Mouse (Mus musculus) embryo, embryonic 10.5 days (tissue): ENCODE results near the gene Cep63.
A peak's percentile ranks its signal among the peaks of the same experiment; 100 is the strongest.

Experiments
- DNase-seq: peaks from one replicate; pipeline ENCODE4 v3.0.0-alpha.2; 2015; ENCODE audit warnings: low spot score

The Cep63 gene

GRCm38 (mm10) chr9:102631589-102632147 is 5.3 kb upstream of the Cep63 start:
- no peak for DNase-seq

DNA sequence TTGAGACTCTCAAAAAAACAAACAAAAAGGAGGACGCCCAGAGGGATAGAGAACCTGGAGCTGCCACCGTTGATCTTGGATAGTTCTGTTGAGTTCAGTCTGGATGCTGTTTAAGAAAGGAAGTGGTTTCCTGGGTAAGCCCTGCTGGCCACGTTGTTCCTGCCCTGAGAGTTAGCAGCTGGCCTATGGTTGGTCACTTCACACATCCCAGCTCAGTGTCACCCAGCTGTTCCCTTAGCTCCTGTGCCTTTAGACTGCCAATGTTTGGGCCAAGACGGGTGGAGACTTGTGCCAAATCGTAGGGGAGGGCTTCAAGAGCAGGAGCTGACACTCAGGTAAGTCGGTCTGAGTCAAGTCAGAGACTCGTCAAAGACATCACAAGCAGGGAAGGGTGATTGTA is 2.7 kb upstream of the Cep63 start:
- DNase-seq, result no peak

DNA sequence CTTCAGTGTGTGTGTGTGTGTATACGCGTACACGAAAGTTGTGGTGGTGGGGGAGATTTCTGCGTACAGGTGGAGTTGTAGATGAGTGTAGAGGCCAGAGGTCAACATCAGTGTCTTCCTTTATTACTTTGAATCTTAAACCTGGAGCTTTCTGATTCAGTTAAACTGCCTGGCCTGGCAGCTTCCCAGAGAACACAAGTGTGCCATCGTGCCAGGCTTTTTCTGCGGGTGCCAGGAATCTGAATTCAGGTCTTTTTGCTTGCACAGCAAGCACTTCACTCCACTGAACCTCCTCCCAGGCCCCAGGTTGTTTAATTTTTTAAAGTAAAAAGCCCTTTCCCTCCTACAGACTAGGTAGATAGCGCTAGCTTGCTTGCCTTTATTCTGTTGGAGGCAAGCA is 1.1 kb upstream of the Cep63 start:
- no peak for DNase-seq

DNA sequence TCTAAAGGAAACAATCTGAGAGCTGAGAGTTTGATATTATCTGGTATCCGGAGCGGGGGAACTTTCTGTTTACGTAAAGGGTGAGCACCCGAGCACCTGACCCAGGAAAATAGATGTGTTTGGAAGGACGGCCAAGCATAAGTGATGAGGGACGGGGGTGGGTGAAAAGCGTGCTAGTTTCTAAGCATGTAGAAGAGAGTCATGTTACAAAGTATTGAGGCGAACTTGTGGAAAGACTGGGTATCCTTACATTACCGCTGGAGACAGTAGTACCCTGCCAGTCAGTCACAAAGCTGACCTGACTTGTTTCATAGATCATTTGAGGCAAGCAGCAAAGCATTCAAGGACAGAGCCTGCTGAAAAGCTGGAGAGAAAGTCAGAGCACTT is 498 bp upstream of the Cep63 start:
- no peak for DNase-seq

GRCm38 (mm10) chr9:102625401-102625982 is 842 bp downstream of the Cep63 start:
- DNase-seq, result peak; percentile 64

DNA sequence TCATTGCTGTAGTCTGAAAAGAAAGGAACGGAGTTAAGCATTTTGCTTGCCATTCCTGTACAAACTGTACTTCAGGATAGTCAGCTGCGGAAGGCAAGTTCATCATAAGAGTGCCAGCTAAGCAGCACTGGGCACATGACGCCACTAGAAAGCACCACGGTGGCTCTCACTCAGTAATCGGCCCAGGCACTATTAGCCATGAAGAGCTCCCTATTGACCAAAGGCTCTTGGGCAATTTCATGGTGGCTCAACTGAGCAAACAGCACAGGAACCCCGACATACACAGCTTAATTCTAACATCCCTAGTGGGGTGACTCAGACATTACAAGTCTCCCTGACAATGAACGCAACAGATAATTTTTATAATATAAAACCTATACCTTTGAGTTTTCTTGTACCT is 2.8 kb downstream of the Cep63 start:
- no peak for DNase-seq

DNA sequence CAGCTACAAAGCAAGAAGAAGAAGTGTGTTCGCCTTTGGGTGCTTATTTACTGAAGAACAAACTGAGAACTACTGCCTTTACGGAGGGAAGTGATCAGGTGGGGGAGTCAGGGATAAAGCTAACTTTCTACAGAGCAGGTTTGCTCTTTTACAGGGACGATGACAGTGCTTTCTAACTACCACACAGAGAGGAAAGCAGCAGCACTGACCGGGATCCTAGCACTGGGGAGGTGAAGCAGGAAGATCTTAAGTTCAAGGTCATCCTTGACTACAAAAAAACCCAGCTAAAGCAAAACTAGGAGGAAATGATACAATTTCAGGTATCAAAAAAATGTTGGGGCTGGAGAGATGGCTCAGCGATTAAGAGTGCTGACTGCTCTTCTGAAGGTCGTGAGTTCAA is 3.5 kb downstream of the Cep63 start:
- DNase-seq, result no peak

DNA sequence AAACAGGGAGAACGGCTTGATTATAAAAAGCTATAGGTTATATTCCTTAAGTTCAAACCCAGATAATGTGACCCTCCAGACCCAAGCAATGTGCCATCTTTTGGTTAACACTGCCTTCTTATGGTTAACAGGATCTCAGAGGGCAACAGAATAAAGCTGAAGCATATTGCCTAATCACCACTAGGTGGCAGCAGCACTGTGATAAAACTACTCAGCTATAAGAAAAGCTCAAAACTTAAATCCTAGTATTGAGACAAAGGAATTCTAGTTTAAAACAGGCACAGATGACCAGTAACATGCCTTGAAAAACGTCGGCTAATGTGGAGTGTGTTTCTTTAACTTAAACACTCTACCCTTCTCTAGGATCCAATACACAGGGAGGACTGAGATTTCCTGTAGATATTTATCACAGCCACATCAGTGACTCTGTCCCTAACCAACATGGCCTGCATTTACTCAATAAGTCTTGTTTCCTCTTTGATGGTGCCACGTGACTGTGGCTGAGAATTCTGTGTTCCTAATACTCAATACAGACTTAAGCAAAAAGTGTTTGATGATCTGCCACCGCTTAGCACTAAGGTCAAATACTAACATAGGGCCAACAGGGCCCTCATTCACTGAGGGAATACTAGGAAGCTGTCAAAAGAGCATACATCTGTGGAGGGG is 4.0 kb downstream of the Cep63 start:
- peak; percentile 87 for DNase-seq

- no peak for DNase-seq
These were observed 4.9 kb downstream of the Cep63 start for GRCm38 (mm10) chr9:102621385-102621784.

GRCm38 (mm10) chr9:102616267-102616666 is 10.1 kb downstream of the Cep63 start:
- DNase-seq, result no peak

DNA sequence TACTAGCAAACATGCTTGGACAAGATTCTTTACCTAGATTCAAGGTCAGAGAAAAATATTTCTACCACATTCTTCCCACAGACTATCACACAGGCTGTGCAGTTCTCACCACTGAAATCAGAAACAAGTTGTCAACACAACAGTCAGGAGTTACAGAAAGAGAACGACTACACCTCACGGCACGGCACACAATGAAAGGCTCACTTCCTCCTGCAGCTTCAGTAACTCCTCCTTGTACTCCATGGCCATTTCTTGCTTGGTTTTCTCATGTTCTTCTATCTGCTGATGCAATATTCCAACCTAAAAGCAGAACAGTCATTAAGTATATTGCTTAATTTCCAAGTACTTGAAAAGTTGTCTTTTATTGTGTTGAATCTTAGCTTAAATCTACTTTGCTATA is 11.3 kb downstream of the Cep63 start:
- DNase-seq, result no peak

GRCm38 (mm10) chr9:102609221-102609620 is 17.1 kb downstream of the Cep63 start:
- no peak for DNase-seq

DNA sequence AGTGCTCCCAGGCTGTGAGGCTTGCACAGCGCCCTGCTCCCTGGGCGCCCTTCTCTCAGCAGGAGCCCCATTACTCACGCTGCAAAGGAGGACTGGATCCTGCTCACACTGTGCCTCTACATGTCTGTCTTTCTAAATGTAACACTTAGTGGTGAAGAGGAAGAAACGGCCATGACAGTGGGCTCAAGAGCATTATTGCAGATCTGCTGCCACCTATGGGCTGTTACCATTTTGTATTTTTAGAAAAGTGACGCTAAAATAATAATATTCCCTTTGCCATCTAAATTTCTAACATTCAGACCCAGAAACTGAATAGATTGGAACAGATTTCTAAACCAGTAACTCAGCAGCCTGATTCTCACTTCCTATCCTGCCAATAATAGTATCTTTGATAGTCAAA is 18.9 kb downstream of the Cep63 start:
- peak; percentile 17 for DNase-seq

- no peak for DNase-seq
These were observed 21.2 kb downstream of the Cep63 start for GRCm38 (mm10) chr9:102605162-102605561.

GRCm38 (mm10) chr9:102601666-102602065 is 24.7 kb downstream of the Cep63 start:
- DNase-seq, result no peak

DNA sequence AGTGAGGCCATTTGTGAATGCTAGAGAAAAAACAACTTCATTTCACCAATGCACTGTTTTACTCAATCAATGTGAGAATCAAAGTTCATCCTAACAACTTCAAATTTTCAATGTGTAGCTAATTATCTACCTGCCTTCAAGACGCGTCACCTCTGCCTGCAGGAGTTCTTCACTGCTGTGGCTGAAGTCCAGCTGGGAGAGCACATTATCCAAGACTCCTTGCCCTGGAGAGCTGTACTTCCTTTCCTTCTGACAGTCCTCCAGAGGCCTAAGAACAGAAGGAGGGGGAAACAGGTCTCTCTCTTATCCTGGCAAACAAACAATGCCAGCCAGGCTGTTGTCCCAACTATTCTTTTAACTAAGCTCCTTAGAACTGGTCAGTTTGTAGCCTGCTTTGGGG is 25.1 kb downstream of the Cep63 start:
- DNase-seq, result no peak

- DNase-seq, result no peak
These were observed 30.5 kb downstream of the Cep63 start for GRCm38 (mm10) chr9:102595662-102596436.

DNA sequence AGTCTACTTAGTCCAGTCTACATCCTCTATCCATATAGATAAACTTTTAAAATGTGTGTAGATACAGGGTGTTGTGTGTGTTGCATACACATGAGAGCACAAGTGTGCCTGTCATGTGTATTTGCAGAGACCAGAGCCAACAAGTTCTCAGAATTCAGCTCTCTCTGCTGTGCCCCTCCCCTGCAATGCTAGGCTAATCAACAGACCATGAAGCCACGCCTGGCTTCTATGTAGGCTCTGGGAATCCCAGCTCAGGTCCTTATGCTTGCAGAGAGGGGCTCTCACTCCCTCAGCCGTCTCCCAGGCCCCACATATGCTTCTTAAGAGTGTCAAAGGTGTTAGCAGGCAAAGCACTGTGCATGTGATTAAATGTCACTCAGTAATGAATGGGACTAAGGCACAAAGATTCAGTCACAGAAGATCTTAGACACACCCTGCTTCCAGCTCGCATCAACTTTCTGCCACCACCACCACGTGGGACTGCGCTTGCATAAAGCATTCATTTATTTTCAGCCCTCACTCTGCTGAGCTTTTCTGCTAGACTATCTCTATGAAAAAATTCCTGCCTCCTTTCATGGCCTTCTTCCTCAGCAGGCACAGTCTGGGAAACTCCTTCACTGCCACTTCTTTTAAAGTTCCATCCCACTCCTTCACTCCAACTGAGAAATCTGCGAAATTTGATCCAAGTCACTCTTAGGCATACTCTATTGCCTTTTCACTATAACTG is 31.5 kb downstream of the Cep63 start:
- DNase-seq, result peak; percentile 24

DNA sequence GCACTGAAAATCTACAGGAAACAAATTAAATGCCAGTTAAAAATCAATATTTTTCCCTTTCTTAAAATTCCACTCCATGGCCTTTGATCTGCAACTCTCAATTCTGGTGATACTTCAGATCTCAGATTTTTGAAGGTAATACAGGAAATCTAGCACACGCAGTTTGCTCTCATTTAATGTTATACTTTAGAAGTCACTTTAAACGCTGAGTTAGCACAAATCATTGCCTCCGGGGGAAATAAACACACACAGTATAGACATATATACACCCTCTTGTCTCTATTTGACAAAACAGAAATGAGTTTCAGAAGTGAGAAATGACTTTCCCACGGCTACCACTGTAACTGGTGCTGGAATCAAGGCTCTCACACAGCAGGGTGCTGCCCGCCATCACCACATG is 39.0 kb downstream of the Cep63 start:
- DNase-seq, result no peak

DNA sequence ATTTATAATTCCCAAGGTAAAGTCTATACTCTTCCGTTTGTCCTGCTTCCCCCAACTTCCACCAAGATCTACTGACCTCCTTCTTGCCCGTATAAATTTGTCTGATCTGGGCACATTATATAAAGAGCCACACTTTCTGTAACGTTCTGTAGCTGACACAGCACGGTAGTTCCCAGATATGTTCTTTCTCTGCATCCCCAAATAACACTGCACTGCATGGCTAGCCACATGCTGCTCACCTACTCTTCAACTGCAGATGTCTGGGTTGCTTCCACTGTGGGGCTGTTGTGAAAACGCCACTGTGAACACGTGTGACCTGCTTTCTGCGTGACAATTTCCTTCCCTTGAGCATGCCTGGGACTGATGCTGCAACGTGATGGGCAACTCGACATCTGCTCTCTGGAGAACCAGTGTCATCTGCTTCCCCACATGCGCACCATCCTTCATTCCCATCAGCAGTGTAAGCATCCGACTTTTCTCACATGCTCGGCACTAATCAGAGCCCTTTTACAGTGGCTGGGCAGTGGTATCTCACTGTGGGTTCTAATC is 44.3 kb downstream of the Cep63 start:
- no peak for DNase-seq

GRCm38 (mm10) chr9:102577480-102577879 is 48.9 kb downstream of the Cep63 start:
- DNase-seq, result no peak

DNA sequence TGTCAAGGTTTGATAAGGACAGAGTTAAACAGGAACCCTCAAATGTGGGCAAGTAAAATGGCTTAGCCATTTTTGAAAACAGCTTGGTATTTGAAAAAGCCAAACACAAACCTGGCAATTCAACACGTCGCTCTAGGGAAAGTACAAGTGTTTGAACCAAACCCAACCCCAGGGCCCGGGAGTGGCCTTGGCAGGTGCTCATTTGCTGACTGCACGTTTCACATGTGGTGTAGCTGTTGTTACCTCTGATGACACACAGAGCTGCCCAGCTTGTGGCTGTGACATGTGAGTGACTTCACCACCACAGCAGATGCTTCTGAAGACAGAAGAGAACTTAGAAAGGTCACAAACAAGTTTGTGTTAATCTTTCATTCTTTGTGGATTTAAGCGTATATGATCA is 53.4 kb downstream of the Cep63 start:
- DNase-seq, result no peak
